Mouse (Mus musculus) left cerebral cortex, adult 18-20 months (tissue): ENCODE measurements around the gene Ifi214. TPM values are rescaled to one million over a fixed set of nuclear protein-coding genes. Genes with fewer than 3 reads are reported as not detected.
"Not testable (repeated sequence)": the region's sequence is repeated elsewhere in the genome, so short reads cannot be mapped to it uniquely, and the experiment has no call there.

Experiments used
- DNase-seq, 2 experiments: peaks; one replicate each; pipeline ENCODE4 v3.0.0; 2021 to 2022; ENCODE audit warnings: low spot score in 2 of 2, mixed read lengths in 1 of 2
- long read RNA-seq, 2 experiments: library from polyadenylated mRNA; stranded (forward); transcript quantifications; one replicate each; pipeline ENCODE4 v2.0.0; 2021
- microRNA-seq, 2 experiments: library from miRNA; unstranded; fragments of <30 nt; microRNA quantifications; one replicate each; pipeline ENCODE4 v1.2.0; 2021
- total RNA-seq, 2 experiments: library from RNA; stranded (reverse); gene quantifications; 2 replicates each; pipeline ENCODE4 v1.2.3; 2021

Ifi214 gene
- not detected for total RNA-seq
- long read RNA-seq, experiment 1, result 0 reads
- long read RNA-seq, experiment 2, result 0 reads

GRCm38 (mm10) chr1:173535791-173536190, at the start of gene Ifi214:
Gene Ifi214, minus strand, starts transcription at chr1:173535957.
- not testable (repeated sequence) for DNase-seq

GRCm38 (mm10) chr1:173579921-173580585, 44.3 kb upstream of the Ifi214 start:
- no peak for DNase-seq

GRCm38 (mm10) chr1:173579079-173579478, 43.3 kb upstream of the Ifi214 start:
- no peak for DNase-seq

- DNase-seq, result not testable (repeated sequence)
Observed at GRCm38 (mm10) chr1:173550491-173551050, 14.8 kb upstream of the Ifi214 start.

- not testable (repeated sequence) for DNase-seq
Observed at GRCm38 (mm10) chr1:173548798-173549197, 13.0 kb upstream of the Ifi214 start.

GRCm38 (mm10) chr1:173521452-173521851, 14.3 kb downstream of the Ifi214 start:
- no peak for DNase-seq

GRCm38 (mm10) chr1:173510595-173510994, 25.2 kb downstream of the Ifi214 start:
- DNase-seq, result not testable (repeated sequence)

- DNase-seq, result not testable (repeated sequence)
Observed at GRCm38 (mm10) chr1:173491483-173491882, 44.3 kb downstream of the Ifi214 start.

- not testable (repeated sequence) for DNase-seq
Observed at GRCm38 (mm10) chr1:173490812-173491480, 44.8 kb downstream of the Ifi214 start, which contains the start of gene Ifi206. Gene Ifi206, minus strand, starts transcription at chr1:173491041.

GRCm38 (mm10) chr1:173481182-173481574, 54.6 kb downstream of the Ifi214 start:
- not testable (repeated sequence) for DNase-seq

GRCm38 (mm10) chr1:173480399-173481181, 55.2 kb downstream of the Ifi214 start:
- not testable (repeated sequence) for DNase-seq

Small RNAs within 50 kb of the gene (microRNA-seq; reads per million reads assigned to microRNA genes)
- gene Gm44481, result 0 reads per million in 2 experiments

Other genes starting within 250 kb of the Ifi214 start
- 10 to 100 TPM; 71.0 to 71.7 TPM for gene Ackr1, start 202.2 kb downstream of the Ifi214 start, total RNA-seq
- gene Aim2, start 185.1 kb downstream of the Ifi214 start, total RNA-seq, result 1 to 10 TPM; 1.4 to 3.0 TPM
- 100 to 1,000 TPM; 403 to 436 TPM for gene Cadm3, start 168.3 kb downstream of the Ifi214 start, total RNA-seq
- gene Ifi206, start 44.9 kb downstream of the Ifi214 start, total RNA-seq, result not detected
- not detected for gene Ifi213, start 63.3 kb upstream of the Ifi214 start, total RNA-seq
- not detected for gene Ifi209, start 95.0 kb upstream of the Ifi214 start, total RNA-seq
- not detected for gene Ifi208, start 137.7 kb upstream of the Ifi214 start, total RNA-seq
- gene Ifi207, start 205.8 kb upstream of the Ifi214 start, total RNA-seq, result under 1 TPM; 0.19 to 0.21 TPM
- gene Ifi204, start 231.0 kb upstream of the Ifi214 start, total RNA-seq, result under 1 TPM in 1 of 2 experiments, not detected in 1; 0.14 TPM